Mouse (Mus musculus) spleen, adult 2 months (tissue): ENCODE data around the gene Zar1.

Source experiments
- CTCF ChIP-seq: fragments of 200-500 bp; IDR thresholded peaks from 2 replicates; pipeline ENCODE4 v1.5.1; 2011; ENCODE audit warnings: mild to moderate bottlenecking, inconsistent platforms; ENCODE audit not compliant: insufficient read depth, insufficient read length, insufficient replicate concordance; ENCODE audit errors: extremely low read depth
- POLR2A ChIP-seq: fragments of 200-500 bp; IDR thresholded peaks from 2 replicates; pipeline ENCODE4 v1.6.1; 2011; ENCODE audit warnings: low read depth, low read length, inconsistent platforms

- no peak for TF ChIP-seq CTCF
- no peak for TF ChIP-seq POLR2A
Measured at GRCm38 (mm10) chr5:72560976-72561628, 20.0 kb downstream of the Zar1 start.
